Mouse (Mus musculus) liver, postnatal 0 days (tissue): ENCODE measurements at regions not wholly inside any gene's neighbourhood (a gene's known extent, or its start where the extent isn't known, plus 50 kb on each side); places are given as distances from the start of the nearest gene placed in this dataset.

ENCODE experiments used
- CTCF ChIP-seq: sonication (generic); IDR thresholded peaks from 2 replicates; pipeline ENCODE4 v1.5.1; 2016; ENCODE audit warnings: antibody characterized with exemption, low read depth
- EP300 ChIP-seq: IDR thresholded peaks from 2 replicates; pipeline ENCODE4 v1.6.1; 2016; ENCODE audit warnings: antibody characterized with exemption, low read depth, mild to moderate bottlenecking

DNA sequence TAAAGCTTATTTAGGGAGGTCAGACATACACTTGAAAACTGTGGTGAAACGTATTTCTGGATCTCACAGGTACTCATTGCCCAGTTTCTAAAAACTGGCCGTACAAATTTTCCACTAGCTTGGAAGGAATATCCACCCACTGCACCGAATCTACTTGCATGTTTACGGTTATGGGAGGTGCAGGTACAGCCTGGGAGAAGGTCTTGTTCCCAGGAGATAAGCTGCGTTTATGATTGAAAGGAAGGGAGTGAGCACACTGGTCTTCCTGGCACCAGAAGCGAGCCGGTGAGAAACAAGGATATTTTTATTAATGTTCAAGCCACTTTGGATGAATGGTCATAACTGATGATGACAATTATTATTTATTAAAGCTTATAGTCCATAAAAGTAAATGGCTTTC lies 283.9 kb downstream of the Ccdc91 start:
- TF ChIP-seq CTCF, result no peak
- TF ChIP-seq EP300, result no peak
